Mouse (Mus musculus) ES-E14 (cell line): Measurements from ENCODE around the gene Gjc3. TPM values are rescaled to one million over a fixed set of nuclear protein-coding genes. Genes with fewer than 3 reads are reported as not detected.
"Not testable (repeated sequence)": the region's sequence is repeated elsewhere in the genome, so short reads cannot be mapped to it uniquely, and the experiment has no call there.

Experiments used
- DNase-seq: peaks from one replicate; pipeline ENCODE4 v3.0.0-alpha.2; 2013; ENCODE audit warnings: low read depth, low spot score
- H3K27ac ChIP-seq: 2 replicates; pipeline ENCODE4 v1.5.1; 2012; ENCODE audit warnings: low read depth, mild to moderate bottlenecking, low read length, moderate library complexity, mixed read lengths; ENCODE audit not compliant: poor library complexity, insufficient read depth, severe bottlenecking
- H3K36me3 ChIP-seq: 2 replicates; pipeline ENCODE4 v1.6.1; 2012; ENCODE audit warnings: mild to moderate bottlenecking, low read length, moderate library complexity, mixed read lengths; ENCODE audit not compliant: control insufficient read depth, poor library complexity, insufficient read depth, severe bottlenecking
- H3K4me1 ChIP-seq, 2 experiments: fragments of 150-350 bp in 1 of 2; sonication (generic) in 1 of 2; 2 replicates each; pipeline ENCODE4 v1.6.1; 2012; ENCODE audit warnings: low read length in 2 of 2, mild to moderate bottlenecking in 1 of 2, mixed read lengths in 1 of 2; ENCODE audit not compliant: control insufficient read depth in 2 of 2, insufficient read depth in 2 of 2, poor library complexity in 1 of 2
- H3K4me3 ChIP-seq, 2 experiments: fragments of 150-350 bp in 1 of 2; sonication (generic) in 1 of 2; 2 replicates each; pipeline ENCODE4 v1.5.1; 2012; ENCODE audit warnings: low read length in 2 of 2, low read depth in 1 of 2, mild to moderate bottlenecking in 1 of 2, mixed read lengths in 1 of 2; ENCODE audit not compliant: insufficient read depth in 1 of 2, poor library complexity in 1 of 2, severe bottlenecking in 1 of 2
- H3K9ac ChIP-seq: 2 replicates; pipeline ENCODE4 v1.6.1; 2012; ENCODE audit warnings: low read depth, mild to moderate bottlenecking, low read length, mixed read lengths; ENCODE audit not compliant: poor library complexity, insufficient read depth, severe bottlenecking
- H3K9me3 ChIP-seq: fragments of 150-350 bp; sonication (generic); 2 replicates; pipeline ENCODE4 v1.6.1; 2012; ENCODE audit warnings: low read depth, mild to moderate bottlenecking, low read length; ENCODE audit not compliant: control insufficient read depth, insufficient read depth
- CHD2 ChIP-seq: IDR thresholded peaks from 2 replicates; pipeline ENCODE4 v1.6.1; 2014; ENCODE audit warnings: mild to moderate bottlenecking, low read depth, low read length, inconsistent platforms
- HCFC1 ChIP-seq: IDR thresholded peaks from 2 replicates; pipeline ENCODE4 v1.6.1; 2012; ENCODE audit warnings: low read length, inconsistent platforms, borderline replicate concordance; ENCODE audit not compliant: insufficient read depth
- MAFK ChIP-seq: IDR thresholded peaks from 2 replicates; pipeline ENCODE4 v1.6.1; 2014; ENCODE audit warnings: mild to moderate bottlenecking, low read depth, low read length, inconsistent platforms; ENCODE audit not compliant: insufficient read depth
- ZC3H11A ChIP-seq: IDR thresholded peaks from 2 replicates; pipeline ENCODE4 v1.6.1; 2012; ENCODE audit warnings: low read depth, mild to moderate bottlenecking, inconsistent platforms, low read length, borderline replicate concordance
- ZNF384 ChIP-seq: IDR thresholded peaks from 2 replicates; pipeline ENCODE4 v1.6.1; 2012; ENCODE audit warnings: low read depth, low read length, inconsistent platforms
- in situ Hi-C, 2 experiments: fragments of 600-800 bp; cut with MboI; formaldehyde crosslinking; loops; one replicate each; pipeline ENCODE4 v1.15.1; 2025; ENCODE audit warnings: low sequenced_read_pairs in 2 of 2, inconsistent platforms in 1 of 2; ENCODE audit not compliant: unreplicated experiment in 2 of 2
- total RNA-seq: library from RNA; depleted of rRNA; stranded (reverse); fragments of 300-350 nt; gene quantifications from 2 replicates; pipeline ENCODE4 v1.2.3, GENCODE M21; 2012

Gjc3 gene
- total RNA-seq, 1 experiment = 0.04 TPM

GRCm38 (mm10) chr5:137943133-137943532, 19.8 kb downstream of the Gjc3 start:
- Histone ChIP-seq H3K9me3 (no peaks in the 10 kb centered on the region), H3K4me3 (no peak overlapping the region), H3K36me3 (no peaks in the 10 kb centered on the region; the same call in 1 of the 2 replicates), H3K4me1 (no peaks in the 10 kb centered on the region), H3K27ac (no peak overlapping the region), H3K9ac (no peak overlapping the region)
- in situ Hi-C loops = no loop called here
- TF ChIP-seq MAFK (no peak), ZC3H11A (no peak), HCFC1 (no peak), ZNF384 (no peak), CHD2 (no peak)
- DNase-seq = no peak

GRCm38 (mm10) chr5:137940948-137941347, 21.9 kb downstream of the Gjc3 start:
- DNase-seq = no peak
- H3K27ac ChIP-seq = no peak overlapping the region
- H3K9ac ChIP-seq = no peak overlapping the region
- H3K9me3 ChIP-seq = no peaks in the 10 kb centered on the region
- no peak for TF ChIP-seq HCFC1
- TF ChIP-seq ZC3H11A = no peak
- no peak for TF ChIP-seq ZNF384
- TF ChIP-seq MAFK = no peak
- no peak for TF ChIP-seq CHD2
- H3K4me3 ChIP-seq = no peak overlapping the region
- H3K36me3 ChIP-seq = no peaks in the 10 kb centered on the region; the same call in 1 of the 2 replicates
- in situ Hi-C loops = no loop called here
- H3K4me1 ChIP-seq = peaks cover 3 to 6% of the 10 kb centered on the region in 2 experiments; a peak in 3 of 4 replicates

- peaks cover 5 to 17% of the 10 kb centered on the region in 2 experiments for H3K4me1 ChIP-seq
- no peak for TF ChIP-seq MAFK
- no peak for TF ChIP-seq ZNF384
- TF ChIP-seq ZC3H11A = no peak
- no peak for TF ChIP-seq CHD2
- no peak for TF ChIP-seq HCFC1
- no peak overlapping the region for H3K27ac ChIP-seq
- H3K9me3 ChIP-seq = no peaks in the 10 kb centered on the region
- in situ Hi-C loops = no loop called here
- no peak for DNase-seq
- H3K36me3 ChIP-seq = no peaks in the 10 kb centered on the region; the same call in 1 of the 2 replicates
- H3K4me3 ChIP-seq = no peak overlapping the region
- H3K9ac ChIP-seq = no peak overlapping the region
Measured at GRCm38 (mm10) chr5:137937238-137937637, 25.7 kb downstream of the Gjc3 start.

GRCm38 (mm10) chr5:137936486-137936885, 26.4 kb downstream of the Gjc3 start:
- TF ChIP-seq ZC3H11A (no peak), MAFK (no peak), HCFC1 (no peak), ZNF384 (no peak), CHD2 (no peak)
- Histone ChIP-seq H3K4me1 (peaks cover 5 to 19% of the 10 kb centered on the region in 2 experiments), H3K4me3 (no peak overlapping the region), H3K27ac (no peak overlapping the region), H3K9me3 (no peaks in the 10 kb centered on the region), H3K9ac (no peak overlapping the region), H3K36me3 (no peaks in the 10 kb centered on the region; the same call in 1 of the 2 replicates)
- in situ Hi-C loops = no loop called here
- DNase-seq = no peak

GRCm38 (mm10) chr5:137933934-137934333, 29.0 kb downstream of the Gjc3 start:
- peak; percentile 57 for DNase-seq
- H3K9me3 ChIP-seq, H3K9ac ChIP-seq, in situ Hi-C loops, H3K36me3 ChIP-seq, H3K4me3 ChIP-seq: not testable (repeated sequence)
- Histone ChIP-seq H3K4me1 (peaks cover 5 to 20% of the 10 kb centered on the region in 2 experiments), H3K27ac (peak overlapping the region; percentile 90; the same call in 1 of the 2 replicates)
- TF ChIP-seq CHD2 = peak; percentile 38; the same call in 1 of the 2 replicates
